ENCODE assay signal across 23 mouse cellular contexts in the genomic region with DNA sequence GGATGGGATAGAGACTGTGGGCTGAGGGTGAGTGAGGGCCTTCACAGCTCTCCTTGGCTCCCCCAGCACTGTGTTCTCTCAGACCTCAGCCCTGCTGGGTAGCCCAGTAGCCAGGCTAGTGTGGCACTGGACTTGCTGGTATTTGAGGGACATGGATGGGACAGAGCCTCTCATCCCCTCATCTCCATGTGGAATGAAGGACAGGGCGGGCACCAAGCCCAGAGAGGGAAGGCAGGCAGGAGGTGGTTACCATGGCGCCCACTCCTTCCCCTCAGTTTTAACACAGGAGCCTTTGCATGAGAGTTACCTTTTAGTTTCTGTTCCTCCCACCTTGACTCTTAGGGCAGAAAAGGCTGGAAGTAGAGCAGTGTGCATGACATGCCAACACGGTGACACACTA. TPM values are rescaled to one million over a fixed set of nuclear protein-coding genes. Genes with fewer than 3 reads are reported as not detected.
DNase-seq lines count a peak whose midpoint lies in the region; ATAC-seq and TF ChIP-seq lines count a peak whose summit lies in the region.
"Had no signal": no experiment of that assay in that cellular context is flagged by ENCODE, and none has a peak within 500 bp of the region (broad histone marks: within the 10 kb centered on the region; RNA-seq: fewer than 3 reads in every experiment).

No protein-coding gene starts in this region.

- no peak for ATAC-seq in erythroid progenitor cell, adult 5-6 weeks (replicated peaks; ENCODE audit: low FRiP score, poor library complexity, severe bottlenecking)
- ATAC-seq: forebrain, embryonic 14.5 days; inflammation-experienced regulatory T-cells, adult 6 months; Patski had no signal

- no peak overlapping the region for H3K4me3 ChIP-seq in layer of hippocampus, adult 2 months
- H3K4me3 ChIP-seq: hindbrain, embryonic 13.5 days; limb, embryonic 13.5 days; midbrain, embryonic 12.5 days had no signal

- no peak overlapping the region for H3K27ac ChIP-seq in layer of hippocampus, adult 2 months
- H3K27ac ChIP-seq: hindbrain, embryonic 13.5 days; limb, embryonic 13.5 days; midbrain, embryonic 12.5 days had no signal

- TF ChIP-seq CTCF in layer of hippocampus, adult 2 months (conservative IDR thresholded peaks at IDR 0.05) = no peak

- peak; percentile 25 for DNase-seq in adrenal gland, postnatal 10 days
- DNase-seq in adrenal gland, adult 18-20 months (ENCODE audit: low spot score in 2 of 2) = no peak
- peak; percentile 27 to 35 for DNase-seq in layer of hippocampus, adult 18-20 months (ENCODE audit: low spot score in 2 of 2)
- no peak for DNase-seq in layer of hippocampus, adult 2 months (ENCODE audit: low spot score in 2 of 2)
- DNase-seq in right cerebral cortex, postnatal 4 days = peak; percentile 27
- DNase-seq in right cerebral cortex, adult 18-20 months = no peak
- DNase-seq in lung, adult 18-20 months = no peak
- DNase-seq: cerebellum, adult 9-10 months; gastrocnemius, postnatal 25 days; heart, adult 18-20 months; heart, postnatal 36 days; kidney, adult 11 months; kidney, postnatal 14 days; lung, postnatal 36 days; thymus, adult 18-20 months; thymus, postnatal 36 days had no signal

RNA-seq across cellular contexts. Expression of gene Calml4, which starts 9.2 kb away (rescaled TPM):
- 10 to 100 TPM; 12.2 to 13.7 TPM for total RNA-seq in adrenal gland, postnatal 10 days (2021)
- total RNA-seq in adrenal gland, adult 18-20 months (2021) = 1 to 10 TPM; 7.7 to 9.2 TPM
- 1 to 10 TPM; 1.8 to 2.0 TPM for total RNA-seq in layer of hippocampus, adult 18-20 months (2021)
- 1 to 10 TPM; 1.8 to 2.4 TPM for total RNA-seq in layer of hippocampus, adult 2 months (2021)
- total RNA-seq in erythroid progenitor cell, adult 5-6 weeks (2015; ENCODE audit: low replicate concordance) = not detected in 2 replicates
- total RNA-seq in erythroid progenitor cell, adult 5-6 weeks (2017; ENCODE audit: low replicate concordance) = not detected in 2 replicates

RNA-seq across cellular contexts. Expression of gene Cln6, which starts 10.1 kb away (rescaled TPM):
- total RNA-seq in adrenal gland, postnatal 10 days (2021) = 10 to 100 TPM; 18.2 to 24.4 TPM
- total RNA-seq in adrenal gland, adult 18-20 months (2021) = 10 to 100 TPM; 12.6 to 14.3 TPM
- total RNA-seq in layer of hippocampus, adult 18-20 months (2021) = 10 to 100 TPM; 10.2 to 13.5 TPM
- total RNA-seq in layer of hippocampus, adult 2 months (2021) = 10 to 100 TPM; 12.1 to 12.2 TPM
- total RNA-seq in erythroid progenitor cell, adult 5-6 weeks (2015; ENCODE audit: low replicate concordance) = 18.9 and 29.6 TPM in 2 replicates
- 5.3 and 7.2 TPM in 2 replicates for total RNA-seq in erythroid progenitor cell, adult 5-6 weeks (2017; ENCODE audit: low replicate concordance)

RNA-seq across cellular contexts. Expression of gene Fem1b, which starts 36.9 kb away (rescaled TPM):
- 10 to 100 TPM; 34.5 to 37.6 TPM for total RNA-seq in adrenal gland, postnatal 10 days (2021)
- 10 to 100 TPM; 35.7 to 39.4 TPM for total RNA-seq in adrenal gland, adult 18-20 months (2021)
- total RNA-seq in layer of hippocampus, adult 18-20 months (2021) = 100 to 1,000 TPM in 1 of 2 experiments, 10 to 100 TPM in 1; 95.5 to 100 TPM
- total RNA-seq in layer of hippocampus, adult 2 months (2021) = 10 to 100 TPM; 91.9 to 95.0 TPM
- total RNA-seq in erythroid progenitor cell, adult 5-6 weeks (2015; ENCODE audit: low replicate concordance) = 9.7 and 24.7 TPM in 2 replicates
- 24.1 and 25.0 TPM in 2 replicates for total RNA-seq in erythroid progenitor cell, adult 5-6 weeks (2017; ENCODE audit: low replicate concordance)

Comparison
In these comparisons a context has a peak if more than half of its experiments do, and no peak if none do; other contexts are left out.
1. DNase-seq: peak in adrenal gland, postnatal 10 days (single experiment), layer of hippocampus, adult 18-20 months (2 of 2) and right cerebral cortex, postnatal 4 days (single experiment); none in adrenal gland, adult 18-20 months (0 of 2), layer of hippocampus, adult 2 months (0 of 2), right cerebral cortex, adult 18-20 months (single experiment) and lung, adult 18-20 months (0 of 2).